In genomic region chr12:113141531-113141973, GRCm38 (mm10) we compare ENCODE assay signal across 8 mouse cellular contexts. TPM values are rescaled to one million over a fixed set of nuclear protein-coding genes. Genes with fewer than 3 reads are reported as not detected.
DNase-seq lines count a peak whose midpoint lies in the region; ATAC-seq lines count a peak whose summit lies in the region.

No protein-coding gene starts in this region.

- peaks cover 45% of the 10 kb centered on the region for H3K36me3 ChIP-seq in forebrain, embryonic 14.5 days (ENCODE audit: control insufficient read depth, insufficient read depth, low read length)
- H3K36me3 ChIP-seq in hindbrain, embryonic 10.5 days: peaks cover 55% of the 10 kb centered on the region
- peaks cover 23% of the 10 kb centered on the region for H3K36me3 ChIP-seq in limb, embryonic 13.5 days
- H3K36me3 ChIP-seq in midbrain, embryonic 16.5 days (ENCODE audit: control insufficient read depth, insufficient read depth, low read length): peaks cover 18% of the 10 kb centered on the region

- peak; percentile 52 for DNase-seq in right cerebral cortex, postnatal 4 days
- DNase-seq in right cerebral cortex, postnatal 14 days: no peak
- DNase-seq in forebrain, embryonic 14.5 days (ENCODE audit: low spot score): peak; percentile 22
- no peak for DNase-seq in hindbrain, embryonic 10.5 days (ENCODE audit: low spot score)
- DNase-seq in Muller cell, postnatal 12 days (ENCODE audit: inconsistent ontology term): no peak

- peak overlapping the region; percentile 60 for H3K4me3 ChIP-seq in forebrain, embryonic 14.5 days (ENCODE audit: low read depth, low read length)
- H3K4me3 ChIP-seq in hindbrain, embryonic 10.5 days: peak overlapping the region; percentile 68
- H3K4me3 ChIP-seq in limb, embryonic 13.5 days: peak overlapping the region; percentile 54
- H3K4me3 ChIP-seq in midbrain, embryonic 16.5 days (ENCODE audit: low read depth, low read length): peak overlapping the region; percentile 51

- H3K4me1 ChIP-seq in forebrain, embryonic 14.5 days (ENCODE audit: control insufficient read depth, insufficient read depth, low read length): peaks cover 35% of the 10 kb centered on the region
- H3K4me1 ChIP-seq in hindbrain, embryonic 10.5 days (replicated peaks): peaks cover 86% of the 10 kb centered on the region
- peaks cover 39% of the 10 kb centered on the region for H3K4me1 ChIP-seq in limb, embryonic 13.5 days
- H3K4me1 ChIP-seq in midbrain, embryonic 16.5 days (ENCODE audit: control insufficient read depth, insufficient read depth, low read length): peaks cover 35% of the 10 kb centered on the region

- peak overlapping the region; percentile 54; the same call in 1 of the 2 replicates for H3K27ac ChIP-seq in forebrain, embryonic 14.5 days (ENCODE audit: low read depth, low read length)
- H3K27ac ChIP-seq in hindbrain, embryonic 10.5 days: peak overlapping the region; percentile 93
- H3K27ac ChIP-seq in limb, embryonic 13.5 days: peak overlapping the region; percentile 44; the same call in 1 of the 2 replicates
- peak overlapping the region; percentile 83 for H3K27ac ChIP-seq in midbrain, embryonic 16.5 days (ENCODE audit: low read length)

- ATAC-seq in forebrain, embryonic 14.5 days: no peak
- no peak for ATAC-seq in limb, embryonic 13.5 days (ENCODE audit: low FRiP score, low read depth)
- ATAC-seq in midbrain, embryonic 16.5 days: no peak
- no peak for ATAC-seq in activated CD4-positive, CD25-positive, alpha-beta regulatory T cell, adult 4 months

- peak overlapping the region; percentile 78 for H3K9ac ChIP-seq in forebrain, embryonic 14.5 days (ENCODE audit: low read length)
- H3K9ac ChIP-seq in limb, embryonic 13.5 days: no peak overlapping the region
- peak overlapping the region; percentile 71 for H3K9ac ChIP-seq in midbrain, embryonic 16.5 days (ENCODE audit: low read depth, low read length)

- peak overlapping the region; percentile 79 for H3K4me2 ChIP-seq in forebrain, embryonic 14.5 days (ENCODE audit: low read length)
- H3K4me2 ChIP-seq in limb, embryonic 13.5 days (replicated peaks): peak overlapping the region; percentile 84
- peak overlapping the region; percentile 70 for H3K4me2 ChIP-seq in midbrain, embryonic 16.5 days (ENCODE audit: low read length)

- no peaks in the 10 kb centered on the region for H3K9me3 ChIP-seq in forebrain, embryonic 14.5 days (replicated peaks; ENCODE audit: control insufficient read depth, low read length)
- H3K9me3 ChIP-seq in hindbrain, embryonic 10.5 days: no peaks in the 10 kb centered on the region
- no peaks in the 10 kb centered on the region for H3K9me3 ChIP-seq in limb, embryonic 13.5 days
- H3K9me3 ChIP-seq in midbrain, embryonic 16.5 days (replicated peaks; ENCODE audit: control insufficient read depth, low read length, poor library complexity, severe bottlenecking): no peaks in the 10 kb centered on the region

- H3K27me3 ChIP-seq in forebrain, embryonic 14.5 days (replicated peaks; ENCODE audit: control insufficient read depth, insufficient read depth, low read length): no peaks in the 10 kb centered on the region
- peaks cover 46% of the 10 kb centered on the region for H3K27me3 ChIP-seq in hindbrain, embryonic 10.5 days (ENCODE audit: insufficient read depth, poor library complexity, severe bottlenecking)
- peaks cover 64% of the 10 kb centered on the region for H3K27me3 ChIP-seq in limb, embryonic 13.5 days
- H3K27me3 ChIP-seq in midbrain, embryonic 16.5 days (ENCODE audit: control insufficient read depth, insufficient read depth, low read depth, low read length): no peaks in the 10 kb centered on the region

- 29% methylated on average over 8 of the region's 8 CpGs for WGBS in forebrain, embryonic 14.5 days
- WGBS in hindbrain, embryonic 10.5 days: 45% methylated on average over 8 of the region's 8 CpGs
- WGBS in limb, embryonic 13.5 days: 63% methylated on average over 8 of the region's 8 CpGs
- 17% methylated on average over 8 of the region's 8 CpGs for WGBS in midbrain, embryonic 16.5 days

RNA-seq across cellular contexts. Expression of gene Crip2, which starts 1.5 kb away (rescaled TPM):
- polyA plus RNA-seq in forebrain, embryonic 14.5 days (2014; fragmentation: Nextera tagmentation; extraction: Ambion mirVana): 354 and 404 TPM in 2 replicates
- 195 and 260 TPM in 2 replicates for polyA plus RNA-seq in hindbrain, embryonic 10.5 days (2016; fragmentation: Nextera tagmentation; extraction: Ambion mirVana)
- 70.0 and 70.4 TPM in 2 replicates for polyA plus RNA-seq in limb, embryonic 13.5 days (2015; fragmentation: Nextera tagmentation; extraction: Ambion mirVana)
- polyA plus RNA-seq in midbrain, embryonic 16.5 days (2015; fragmentation: Nextera tagmentation; extraction: Ambion mirVana): 369 and 395 TPM in 2 replicates
- polyA plus RNA-seq in activated CD4-positive, CD25-positive, alpha-beta regulatory T cell, adult 4 months (2017; shearing (Covaris generic)): 1 to 10 TPM; 4.5 to 5.6 TPM

RNA-seq across cellular contexts. Expression of gene Crip1, which starts 4.6 kb away (rescaled TPM):
- polyA plus RNA-seq in forebrain, embryonic 14.5 days (2014; fragmentation: Nextera tagmentation; extraction: Ambion mirVana): 32.5 and 46.1 TPM in 2 replicates
- 84.9 and 97.7 TPM in 2 replicates for polyA plus RNA-seq in hindbrain, embryonic 10.5 days (2016; fragmentation: Nextera tagmentation; extraction: Ambion mirVana)
- 147 and 154 TPM in 2 replicates for polyA plus RNA-seq in limb, embryonic 13.5 days (2015; fragmentation: Nextera tagmentation; extraction: Ambion mirVana)
- 16.8 and 23.3 TPM in 2 replicates for polyA plus RNA-seq in midbrain, embryonic 16.5 days (2015; fragmentation: Nextera tagmentation; extraction: Ambion mirVana)
- polyA plus RNA-seq in activated CD4-positive, CD25-positive, alpha-beta regulatory T cell, adult 4 months (2017; shearing (Covaris generic)): 1,000 to 10,000 TPM; 1,240 to 2,098 TPM

RNA-seq across cellular contexts. Expression of gene Tedc1, which starts 14.7 kb away (rescaled TPM):
- 9.5 and 10.2 TPM in 2 replicates for polyA plus RNA-seq in forebrain, embryonic 14.5 days (2014; fragmentation: Nextera tagmentation; extraction: Ambion mirVana)
- polyA plus RNA-seq in hindbrain, embryonic 10.5 days (2016; fragmentation: Nextera tagmentation; extraction: Ambion mirVana): 59.5 and 66.4 TPM in 2 replicates
- polyA plus RNA-seq in limb, embryonic 13.5 days (2015; fragmentation: Nextera tagmentation; extraction: Ambion mirVana): 35.5 and 36.6 TPM in 2 replicates
- 11.0 and 11.4 TPM in 2 replicates for polyA plus RNA-seq in midbrain, embryonic 16.5 days (2015; fragmentation: Nextera tagmentation; extraction: Ambion mirVana)
- 1 to 10 TPM; 3.5 to 5.0 TPM for polyA plus RNA-seq in activated CD4-positive, CD25-positive, alpha-beta regulatory T cell, adult 4 months (2017; shearing (Covaris generic))

RNA-seq across cellular contexts. Expression of gene Mta1, which starts 43.5 kb away (rescaled TPM):
- 16.6 and 18.7 TPM in 2 replicates for polyA plus RNA-seq in forebrain, embryonic 14.5 days (2014; fragmentation: Nextera tagmentation; extraction: Ambion mirVana)
- polyA plus RNA-seq in hindbrain, embryonic 10.5 days (2016; fragmentation: Nextera tagmentation; extraction: Ambion mirVana): 18.5 and 20.6 TPM in 2 replicates
- 17.8 and 18.7 TPM in 2 replicates for polyA plus RNA-seq in limb, embryonic 13.5 days (2015; fragmentation: Nextera tagmentation; extraction: Ambion mirVana)
- 14.4 and 15.9 TPM in 2 replicates for polyA plus RNA-seq in midbrain, embryonic 16.5 days (2015; fragmentation: Nextera tagmentation; extraction: Ambion mirVana)
- 10 to 100 TPM; 12.9 to 16.0 TPM for polyA plus RNA-seq in activated CD4-positive, CD25-positive, alpha-beta regulatory T cell, adult 4 months (2017; shearing (Covaris generic))

RNA-seq across cellular contexts. Expression of gene Tmem121, which starts 44.2 kb away (rescaled TPM):
- 28.9 and 31.5 TPM in 2 replicates for polyA plus RNA-seq in forebrain, embryonic 14.5 days (2014; fragmentation: Nextera tagmentation; extraction: Ambion mirVana)
- 16.4 and 24.8 TPM in 2 replicates for polyA plus RNA-seq in hindbrain, embryonic 10.5 days (2016; fragmentation: Nextera tagmentation; extraction: Ambion mirVana)
- 21.2 and 23.4 TPM in 2 replicates for polyA plus RNA-seq in limb, embryonic 13.5 days (2015; fragmentation: Nextera tagmentation; extraction: Ambion mirVana)
- 47.2 and 50.3 TPM in 2 replicates for polyA plus RNA-seq in midbrain, embryonic 16.5 days (2015; fragmentation: Nextera tagmentation; extraction: Ambion mirVana)
- not detected for polyA plus RNA-seq in activated CD4-positive, CD25-positive, alpha-beta regulatory T cell, adult 4 months (2017; shearing (Covaris generic))

Comparison
In these comparisons a context has a peak if more than half of its experiments do, and no peak if none do; other contexts are left out.
1. DNase-seq: peak in right cerebral cortex, postnatal 4 days (single experiment) and forebrain, embryonic 14.5 days (single experiment); none in right cerebral cortex, postnatal 14 days (single experiment), hindbrain, embryonic 10.5 days (single experiment) and Muller cell, postnatal 12 days (single experiment).
2. RNA of gene Crip2, which starts 1.5 kb away (polyA plus RNA-seq): 369 to 395 TPM in midbrain, embryonic 16.5 days, 354 to 404 TPM in forebrain, embryonic 14.5 days, 195 to 260 TPM in hindbrain, embryonic 10.5 days and 70.0 to 70.4 TPM in limb, embryonic 13.5 days; 4.5 to 5.6 TPM in activated CD4-positive, CD25-positive, alpha-beta regulatory T cell, adult 4 months; every median in the first group is over 10 times any median in the second.
3. Peak in every context shown above with its lines, with median percentiles within 50 percentile points of each other: H3K27ac ChIP-seq, H3K4me2 ChIP-seq and H3K4me3 ChIP-seq.